Mouse (Mus musculus) embryonic facial prominence, embryonic 15.5 days (tissue): ENCODE results near the gene Rsl24d1. TPM values are rescaled to one million over a fixed set of nuclear protein-coding genes. Genes with fewer than 3 reads are reported as not detected.

Experiments
- ATAC-seq: fragments of 200-750 bp; cut with Nextera tagmentation; 2 replicates; pipeline ENCODE4 v1.8.0; 2017; ENCODE audit warnings: low read depth, moderate TSS enrichment; ENCODE audit not compliant: insufficient number of reproducible peaks, low FRiP score, low TSS enrichment
- H3K27ac ChIP-seq: fragments of 300-500 bp; sonication (generic); replicated peaks from 2 replicates; pipeline ENCODE4 v1.5.1; 2015; ENCODE audit warnings: mild to moderate bottlenecking, inconsistent platforms
- H3K27me3 ChIP-seq: fragments of 300-500 bp; sonication (generic); 2 replicates; pipeline ENCODE4 v1.6.1; 2015; ENCODE audit warnings: inconsistent platforms
- H3K36me3 ChIP-seq: fragments of 300-500 bp; sonication (generic); 2 replicates; pipeline ENCODE4 v1.6.1; 2015; ENCODE audit warnings: mild to moderate bottlenecking, inconsistent platforms
- H3K4me1 ChIP-seq: fragments of 300-500 bp; sonication (generic); 2 replicates; pipeline ENCODE4 v1.6.1; 2015; ENCODE audit warnings: inconsistent platforms
- H3K4me2 ChIP-seq: fragments of 300-500 bp; sonication (generic); replicated peaks from 2 replicates; pipeline ENCODE4 v1.6.1; 2015; ENCODE audit warnings: mild to moderate bottlenecking, inconsistent platforms
- H3K4me3 ChIP-seq: fragments of 300-500 bp; sonication (generic); replicated peaks from 2 replicates; pipeline ENCODE4 v1.5.1; 2015; ENCODE audit warnings: mild to moderate bottlenecking, inconsistent platforms
- H3K9ac ChIP-seq: fragments of 300-500 bp; sonication (generic); 2 replicates; pipeline ENCODE4 v1.6.1; 2015; ENCODE audit warnings: inconsistent platforms
- H3K9me3 ChIP-seq: fragments of 300-500 bp; sonication (generic); replicated peaks from 2 replicates; pipeline ENCODE4 v1.6.1; 2016; ENCODE audit warnings: inconsistent platforms
- WGBS: fragments of 180-500 bp; shearing (Covaris S2); methylation state at CpG from one replicate; pipeline ENCODE4 v1.1.7; 2015; 5-methylcytosine and 5-hydroxymethylcytosine counted together
- polyA plus RNA-seq: library from polyadenylated mRNA; unstranded; fragments of >200 nt; fragmentation: Nextera tagmentation; extraction: Ambion mirVana; gene quantifications from 2 replicates; pipeline ENCODE4 v1.2.1, GENCODE M21; 2015

Rsl24d1 gene
- polyA plus RNA-seq, 1 experiment from 2014 or later: 102 TPM

- no peak for ATAC-seq
- Histone ChIP-seq H3K9ac (no peak overlapping the region), H3K4me2 (no peak overlapping the region), H3K27ac (no peak overlapping the region), H3K9me3 (no peaks in the 10 kb centered on the region), H3K4me1 (no peaks in the 10 kb centered on the region), H3K36me3 (no peaks in the 10 kb centered on the region), H3K4me3 (no peak overlapping the region), H3K27me3 (no peaks in the 10 kb centered on the region)
- 71% methylated on average over 8 of the region's 8 CpGs for WGBS
Observed at GRCm38 (mm10) chr9:73082291-73083000, 30.8 kb upstream of the Rsl24d1 start.

- Histone ChIP-seq H3K9me3 (no peaks in the 10 kb centered on the region), H3K4me3 (no peak overlapping the region), H3K27me3 (no peaks in the 10 kb centered on the region), H3K4me1 (no peaks in the 10 kb centered on the region), H3K4me2 (no peak overlapping the region), H3K9ac (no peak overlapping the region), H3K27ac (no peak overlapping the region), H3K36me3 (no peaks in the 10 kb centered on the region)
- 75% methylated on average over 6 of the region's 6 CpGs for WGBS
- ATAC-seq: no peak
Observed at GRCm38 (mm10) chr9:73083956-73084355, 29.3 kb upstream of the Rsl24d1 start.

- Histone ChIP-seq H3K4me2 (no peak overlapping the region), H3K4me1 (no peaks in the 10 kb centered on the region), H3K27me3 (no peaks in the 10 kb centered on the region), H3K27ac (no peak overlapping the region), H3K9me3 (no peaks in the 10 kb centered on the region), H3K9ac (no peak overlapping the region), H3K4me3 (no peak overlapping the region), H3K36me3 (no peaks in the 10 kb centered on the region)
- ATAC-seq: no peak
- 81% methylated on average over 6 of the region's 6 CpGs for WGBS
Observed at GRCm38 (mm10) chr9:73085845-73086244, 27.4 kb upstream of the Rsl24d1 start.

GRCm38 (mm10) chr9:73087121-73087520 is 26.1 kb upstream of the Rsl24d1 start:
- Histone ChIP-seq H3K27me3 (no peaks in the 10 kb centered on the region), H3K4me3 (no peak overlapping the region), H3K4me2 (no peak overlapping the region), H3K9ac (no peak overlapping the region), H3K27ac (no peak overlapping the region), H3K36me3 (no peaks in the 10 kb centered on the region), H3K4me1 (no peaks in the 10 kb centered on the region), H3K9me3 (no peaks in the 10 kb centered on the region)
- ATAC-seq: no peak
- 49% methylated on average over 8 of the region's 8 CpGs for WGBS

GRCm38 (mm10) chr9:73087581-73087980 is 25.6 kb upstream of the Rsl24d1 start:
- no peak overlapping the region for H3K4me3 ChIP-seq
- WGBS: 67% methylated on average over 5 of the region's 5 CpGs
- ATAC-seq: no peak
- H3K9ac ChIP-seq: no peak overlapping the region
- H3K27ac ChIP-seq: no peak overlapping the region
- no peaks in the 10 kb centered on the region for H3K27me3 ChIP-seq
- H3K4me1 ChIP-seq: no peaks in the 10 kb centered on the region
- H3K4me2 ChIP-seq: no peak overlapping the region
- H3K9me3 ChIP-seq: no peaks in the 10 kb centered on the region
- H3K36me3 ChIP-seq: no peaks in the 10 kb centered on the region

GRCm38 (mm10) chr9:73089222-73089920 is 23.9 kb upstream of the Rsl24d1 start:
- no peak overlapping the region for H3K4me2 ChIP-seq
- WGBS: 69% methylated on average over 16 of the region's 16 CpGs
- no peak for ATAC-seq
- H3K36me3 ChIP-seq: no peaks in the 10 kb centered on the region
- no peak overlapping the region for H3K27ac ChIP-seq
- no peaks in the 10 kb centered on the region for H3K9me3 ChIP-seq
- H3K27me3 ChIP-seq: no peaks in the 10 kb centered on the region
- H3K4me3 ChIP-seq: no peak overlapping the region
- H3K9ac ChIP-seq: no peak overlapping the region
- H3K4me1 ChIP-seq: no peaks in the 10 kb centered on the region

GRCm38 (mm10) chr9:73090121-73090520 is 23.1 kb upstream of the Rsl24d1 start:
- WGBS: 72% methylated on average over 10 of the region's 10 CpGs
- Histone ChIP-seq H3K27ac (no peak overlapping the region), H3K4me3 (no peak overlapping the region), H3K4me1 (no peaks in the 10 kb centered on the region), H3K27me3 (no peaks in the 10 kb centered on the region), H3K9me3 (no peaks in the 10 kb centered on the region), H3K36me3 (no peaks in the 10 kb centered on the region), H3K9ac (no peak overlapping the region), H3K4me2 (no peak overlapping the region)
- ATAC-seq: no peak

- no peaks in the 10 kb centered on the region for H3K9me3 ChIP-seq
- no peak overlapping the region for H3K9ac ChIP-seq
- 0% methylated on average over 1 of the region's 1 CpGs for WGBS
- H3K27me3 ChIP-seq: no peaks in the 10 kb centered on the region
- H3K36me3 ChIP-seq: no peaks in the 10 kb centered on the region
- no peak overlapping the region for H3K27ac ChIP-seq
- H3K4me2 ChIP-seq: no peak overlapping the region
- ATAC-seq: no peak
- no peaks in the 10 kb centered on the region for H3K4me1 ChIP-seq
- H3K4me3 ChIP-seq: no peak overlapping the region
Observed at GRCm38 (mm10) chr9:73091747-73092146, 21.5 kb upstream of the Rsl24d1 start.

GRCm38 (mm10) chr9:73094580-73094979 is 18.6 kb upstream of the Rsl24d1 start:
- H3K27ac ChIP-seq: no peak overlapping the region
- H3K27me3 ChIP-seq: no peaks in the 10 kb centered on the region
- no peaks in the 10 kb centered on the region for H3K36me3 ChIP-seq
- H3K9me3 ChIP-seq: no peaks in the 10 kb centered on the region
- WGBS: 42% methylated on average over 17 of the region's 17 CpGs
- H3K4me3 ChIP-seq: no peak overlapping the region
- no peaks in the 10 kb centered on the region for H3K4me1 ChIP-seq
- H3K9ac ChIP-seq: no peak overlapping the region
- no peak overlapping the region for H3K4me2 ChIP-seq
- 0 out of 2 replicates have a peak, but pooled peaks have one; percentile 22 for ATAC-seq

GRCm38 (mm10) chr9:73097898-73098297 is 15.3 kb upstream of the Rsl24d1 start:
- H3K9me3 ChIP-seq: no peaks in the 10 kb centered on the region
- H3K9ac ChIP-seq: no peak overlapping the region
- no peak overlapping the region for H3K4me3 ChIP-seq
- H3K36me3 ChIP-seq: no peaks in the 10 kb centered on the region
- H3K27ac ChIP-seq: no peak overlapping the region
- H3K27me3 ChIP-seq: peaks cover 14% of the 10 kb centered on the region
- ATAC-seq: no peak
- H3K4me1 ChIP-seq: no peaks in the 10 kb centered on the region
- H3K4me2 ChIP-seq: no peak overlapping the region
- WGBS: 80% methylated on average over 2 of the region's 2 CpGs

- H3K4me2 ChIP-seq: no peak within 1 kb of the TSS
- ATAC-seq: no peak
- no peak within 1 kb of the TSS for H3K9ac ChIP-seq
- no peak within 1 kb of the TSS for H3K4me3 ChIP-seq
- H3K27me3 ChIP-seq: peaks cover 31% of the 10 kb centered on the region
- no peaks in the 10 kb centered on the region for H3K9me3 ChIP-seq
- H3K4me1 ChIP-seq: peaks cover 7% of the 10 kb centered on the region; the same call in 1 of the 2 replicates
- no peaks in the 10 kb centered on the region for H3K36me3 ChIP-seq
- 78% methylated on average over 5 of the region's 5 CpGs for WGBS
- H3K27ac ChIP-seq: no peak within 1 kb of the TSS
Observed at GRCm38 (mm10) chr9:73101536-73101935, 11.7 kb upstream of the Rsl24d1 start, which contains the start of gene Khdc3. Gene Khdc3, plus strand, starts transcription at chr9:73101836.
